Mouse (Mus musculus): ENCODE measurements at regions not wholly inside any gene's neighbourhood (a gene's known extent, or its start where the extent isn't known, plus 50 kb on each side); places are given as distances from the start of the nearest gene placed in this dataset.

DNA sequence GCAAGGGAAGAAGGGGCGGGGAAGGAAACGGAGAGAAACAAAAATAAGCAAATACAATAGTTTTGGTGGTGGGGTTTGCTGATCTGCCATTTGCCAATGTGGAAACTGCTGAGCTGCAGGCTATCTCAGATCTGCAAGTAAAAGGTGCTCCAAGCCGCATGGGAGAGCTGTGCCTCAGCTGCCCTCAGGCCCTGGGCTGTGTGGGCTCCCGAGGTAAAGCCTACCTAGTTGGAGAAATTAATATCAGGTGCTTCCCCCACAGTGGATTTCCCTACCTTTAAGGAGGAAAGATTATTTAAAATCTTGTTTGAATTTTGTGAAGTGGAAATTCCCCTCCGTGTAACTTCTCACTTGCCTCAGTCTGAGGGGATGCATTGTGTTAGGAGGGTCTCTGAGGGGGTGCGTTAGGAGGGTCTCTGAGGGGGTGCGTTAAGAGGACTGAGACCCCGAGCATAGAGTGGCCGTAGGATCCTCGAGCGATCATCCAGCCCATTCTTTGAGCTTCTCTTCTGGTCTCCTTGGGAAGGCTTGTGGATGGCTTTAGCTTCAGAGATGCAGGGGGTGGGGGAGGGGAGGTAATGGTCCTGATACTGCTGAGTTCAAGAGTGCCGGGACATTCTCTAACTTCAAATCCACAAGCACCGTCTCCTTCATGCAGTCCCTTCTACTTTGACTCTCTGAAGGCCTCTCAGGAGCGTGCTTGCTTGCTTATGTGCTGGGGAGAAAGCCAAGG lies 89.9 kb upstream of the Ccnd2 start:
- Histone ChIP-seq H3K9ac (no peak overlapping the region), H3K4me3 (no peak overlapping the region), H3K4me2 (replicated peaks) (no peak overlapping the region), H3K4me1 (peaks cover 13% of the 10 kb centered on the region; the same call in 1 of the 2 replicates), H3K27me3 (no peaks in the 10 kb centered on the region), H3K9me3 (0 out of 2 replicates have a peak, but pooled peaks cover 3% of the 10 kb centered on the region), H3K27ac (no peak overlapping the region), H3K36me3 (no peaks in the 10 kb centered on the region)
- no peak for ATAC-seq (ENCODE audit: insufficient number of reproducible peaks, insufficient read depth, low FRiP score, low TSS enrichment)
- WGBS, result 59% methylated on average over 14 of the region's 14 CpGs

DNA sequence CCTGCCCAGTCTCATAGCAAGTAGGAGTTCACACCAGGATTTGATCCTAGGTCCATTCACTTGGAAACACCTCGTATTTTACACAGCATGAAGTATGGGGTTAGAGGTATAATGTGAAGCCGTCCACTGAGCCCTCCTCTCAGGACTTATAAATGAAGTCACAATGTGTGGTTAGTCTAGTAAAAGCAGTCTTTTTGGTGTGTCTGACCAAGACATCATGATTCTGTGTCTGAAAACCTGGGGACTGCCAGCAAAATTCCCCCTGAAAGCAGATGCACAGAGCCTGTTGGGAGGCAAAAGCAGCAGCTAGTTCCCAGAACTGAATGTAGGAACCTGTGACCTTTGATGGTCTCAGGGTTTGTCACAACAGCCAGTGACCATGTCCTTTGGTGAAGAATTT lies 91.0 kb upstream of the Ccnd2 start:
- 84% methylated on average over 2 of the region's 2 CpGs for WGBS
- Histone ChIP-seq H3K27me3 (no peaks in the 10 kb centered on the region), H3K9ac (no peak overlapping the region), H3K4me1 (peaks cover 13% of the 10 kb centered on the region; the same call in 1 of the 2 replicates), H3K9me3 (0 out of 2 replicates have a peak, but pooled peaks cover 3% of the 10 kb centered on the region), H3K4me2 (replicated peaks) (no peak overlapping the region), H3K27ac (no peak overlapping the region), H3K36me3 (no peaks in the 10 kb centered on the region), H3K4me3 (no peak overlapping the region)
- no peak for ATAC-seq (ENCODE audit: insufficient number of reproducible peaks, insufficient read depth, low FRiP score, low TSS enrichment)

DNA sequence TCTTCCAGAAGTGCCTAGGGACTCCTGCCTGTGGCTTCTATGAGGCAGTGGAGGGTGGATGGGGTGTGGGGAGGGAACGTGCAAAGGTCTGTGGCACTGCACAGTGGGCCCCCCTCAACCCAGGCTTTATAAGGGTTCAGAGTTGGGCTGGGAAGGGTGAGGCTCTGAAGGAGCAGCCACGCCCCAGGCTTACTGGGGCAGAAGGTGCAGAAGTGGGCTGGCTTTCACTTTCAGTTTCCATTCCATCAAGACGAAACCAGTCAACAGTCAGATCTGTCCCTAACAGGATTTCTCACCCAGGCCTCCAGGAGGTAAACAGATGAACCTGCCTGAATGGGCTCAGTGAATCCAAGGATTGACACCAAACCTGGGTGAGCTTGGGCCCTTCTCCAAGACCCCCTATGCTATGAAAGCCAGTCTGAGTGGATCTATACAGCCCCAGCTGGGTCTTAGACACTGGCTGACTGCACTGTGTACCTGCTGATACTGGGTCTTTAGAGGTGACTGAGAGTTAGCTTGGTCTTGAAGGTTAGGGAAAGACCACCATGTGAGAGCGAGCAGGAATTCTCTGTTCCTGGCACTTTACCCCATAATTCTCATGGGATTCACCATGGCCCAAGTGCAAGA lies 93.9 kb upstream of the Ccnd2 start:
- no peak for ATAC-seq (ENCODE audit: insufficient number of reproducible peaks, insufficient read depth, low FRiP score, low TSS enrichment)
- Histone ChIP-seq H3K4me2 (replicated peaks) (no peak overlapping the region), H3K27me3 (no peaks in the 10 kb centered on the region), H3K4me1 (peaks cover 17% of the 10 kb centered on the region), H3K36me3 (no peaks in the 10 kb centered on the region), H3K4me3 (no peak overlapping the region), H3K9me3 (0 out of 2 replicates have a peak, but pooled peaks cover 3% of the 10 kb centered on the region), H3K9ac (no peak overlapping the region), H3K27ac (no peak overlapping the region)
- 92% methylated on average over 4 of the region's 4 CpGs for WGBS

DNA sequence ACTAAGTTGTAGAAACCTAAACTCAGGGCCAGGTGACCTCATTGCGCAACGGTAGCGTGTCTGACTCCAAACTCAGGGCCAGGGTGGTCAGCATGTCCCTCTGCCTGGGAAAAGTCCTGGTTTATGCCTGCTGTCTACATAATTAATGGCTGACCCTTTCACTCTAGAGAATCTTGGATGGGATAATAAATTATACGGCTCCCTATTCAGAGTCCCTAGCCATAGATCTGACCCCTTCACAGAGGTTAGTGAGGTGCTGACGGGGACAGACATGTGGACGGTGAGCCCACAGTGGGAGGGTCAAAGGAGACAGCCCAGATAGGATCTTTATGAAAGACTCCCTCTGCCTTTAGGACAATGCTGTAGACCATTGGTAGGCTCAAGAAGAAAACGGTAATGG lies 94.7 kb upstream of the Ccnd2 start:
- 85% methylated on average over 7 of the region's 7 CpGs for WGBS
- Histone ChIP-seq H3K9ac (no peak overlapping the region), H3K27me3 (no peaks in the 10 kb centered on the region)

DNA sequence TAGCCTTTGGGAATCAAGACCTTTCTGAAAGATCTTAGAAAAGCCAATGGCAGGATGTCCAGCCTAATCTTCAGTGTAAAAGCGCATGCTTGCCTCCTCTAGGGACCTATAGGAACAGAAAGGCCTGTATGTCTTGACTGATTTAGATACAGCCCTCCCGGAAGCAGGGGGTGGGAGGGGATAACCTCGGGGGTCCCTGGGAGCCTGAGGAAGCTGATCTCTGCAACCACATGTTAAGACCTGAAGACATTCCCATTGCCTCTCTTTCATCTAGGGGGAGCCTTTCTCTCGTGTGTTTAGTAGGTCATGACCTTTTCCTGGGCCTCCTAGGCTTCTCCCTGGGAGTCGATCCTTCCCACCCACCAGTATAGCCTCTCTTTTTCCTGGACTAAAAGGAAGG lies 95.3 kb upstream of the Ccnd2 start:
- 21% methylated on average over 5 of the region's 5 CpGs for whole genome bisulfite sequencing
- Histone ChIP-seq H3K27ac (no peak overlapping the region), H3K4me1 (peaks cover 23% of the 10 kb centered on the region), H3K9ac (no peak overlapping the region), H3K4me2 (replicated peaks) (no peak overlapping the region), H3K9me3 (0 out of 2 replicates have a peak, but pooled peaks cover 3% of the 10 kb centered on the region), H3K27me3 (no peaks in the 10 kb centered on the region), H3K36me3 (no peaks in the 10 kb centered on the region), H3K4me3 (no peak overlapping the region)
- ATAC-seq (ENCODE audit: insufficient number of reproducible peaks, insufficient read depth, low FRiP score, low TSS enrichment), result no peak

More for the DNA sequence above, 94.7 kb upstream of the Ccnd2 start:
- H3K36me3 ChIP-seq, result no peaks in the 10 kb centered on the region
- peaks cover 17% of the 10 kb centered on the region for H3K4me1 ChIP-seq
- H3K27ac ChIP-seq, result no peak overlapping the region
- no peak overlapping the region for H3K4me3 ChIP-seq
- no peak for ATAC-seq (ENCODE audit: insufficient number of reproducible peaks, insufficient read depth, low FRiP score, low TSS enrichment)
- 0 out of 2 replicates have a peak, but pooled peaks cover 3% of the 10 kb centered on the region for H3K9me3 ChIP-seq
- no peak overlapping the region for H3K4me2 ChIP-seq (replicated peaks)

DNA sequence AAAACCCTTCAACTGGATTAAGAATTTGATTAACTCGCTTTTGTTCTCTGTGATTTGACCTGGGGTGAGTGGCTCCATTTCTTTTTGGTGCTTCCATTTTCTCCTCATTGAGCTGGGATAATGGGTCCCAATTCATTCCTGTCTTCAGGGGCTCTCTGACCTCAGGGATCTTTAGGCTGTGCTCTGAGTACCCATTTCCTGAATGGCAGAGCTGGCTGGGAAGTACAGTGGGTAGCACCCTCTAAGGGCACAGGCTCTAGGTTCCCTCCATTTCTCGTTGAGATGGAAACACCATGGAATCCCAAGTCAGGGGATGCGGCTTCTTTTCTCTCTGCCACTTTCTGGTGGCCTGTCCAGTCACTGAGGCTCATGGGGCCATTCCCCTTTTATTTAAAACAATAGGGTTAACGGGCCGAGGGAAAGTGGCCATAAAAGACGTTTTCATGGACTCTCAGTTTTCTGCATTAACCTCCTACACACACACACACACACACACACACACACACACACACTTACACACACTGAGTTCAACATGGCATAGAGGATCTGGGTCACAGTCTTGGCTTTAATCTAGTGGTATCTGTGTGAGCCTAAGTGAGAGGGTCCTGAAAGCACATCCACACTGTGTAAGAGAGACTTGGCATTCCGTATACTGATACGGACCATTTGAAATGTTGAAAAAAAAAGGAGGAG lies 98.3 kb upstream of the Ccnd2 start:
- Histone ChIP-seq H3K4me3 (no peak overlapping the region), H3K9ac (no peak overlapping the region), H3K4me1 (peaks cover 27% of the 10 kb centered on the region), H3K9me3 (no peaks in the 10 kb centered on the region), H3K27me3 (no peaks in the 10 kb centered on the region), H3K36me3 (no peaks in the 10 kb centered on the region), H3K4me2 (replicated peaks) (no peak overlapping the region), H3K27ac (peak overlapping the region; percentile 96)
- WGBS, result 27% methylated on average over 8 of the region's 8 CpGs
- no peak for ATAC-seq (ENCODE audit: insufficient number of reproducible peaks, insufficient read depth, low FRiP score, low TSS enrichment)

DNA sequence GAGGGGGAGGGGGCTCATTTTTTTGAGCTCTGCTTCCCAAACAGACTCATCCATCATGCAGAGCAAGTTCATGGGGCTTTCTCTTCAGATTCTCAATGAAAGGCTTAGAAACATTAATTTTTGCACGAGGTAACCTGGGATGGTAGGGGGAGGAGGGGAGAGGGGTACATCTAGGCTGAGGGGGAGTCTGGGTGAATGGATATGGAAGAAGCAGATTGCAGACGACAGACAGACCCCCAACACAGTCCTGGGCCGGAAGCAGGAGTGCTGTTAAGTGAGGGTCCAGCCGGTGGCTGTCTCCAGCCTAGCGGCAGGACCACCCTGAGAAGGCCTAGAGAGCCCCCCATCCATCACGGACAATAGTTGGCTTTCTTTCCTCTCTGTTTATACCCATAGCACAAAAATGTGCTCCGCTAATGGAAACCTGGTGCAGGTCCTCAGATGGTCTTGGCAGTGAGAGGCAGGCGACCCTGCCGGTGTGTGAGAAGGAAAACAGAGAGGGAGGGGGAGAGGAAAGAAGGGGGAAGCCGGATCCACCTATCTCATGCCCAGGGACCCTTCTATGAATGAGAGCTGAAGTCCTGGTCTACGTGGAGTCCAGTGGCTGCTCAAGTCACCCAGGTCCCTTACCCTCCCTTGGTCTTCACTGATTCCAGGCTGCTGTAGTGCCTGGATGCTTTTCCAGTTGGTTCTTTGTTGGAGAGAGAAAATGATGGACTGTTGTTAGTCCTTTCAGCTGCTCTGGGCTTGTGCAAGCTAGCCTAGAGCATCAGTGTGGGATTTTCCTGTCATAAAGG lies 99.1 kb upstream of the Ccnd2 start:
- Histone ChIP-seq H3K9me3 (no peaks in the 10 kb centered on the region), H3K27me3 (no peaks in the 10 kb centered on the region), H3K4me1 (peaks cover 27% of the 10 kb centered on the region), H3K27ac (peak overlapping the region; percentile 96), H3K4me3 (peak overlapping the region; percentile 11), H3K36me3 (no peaks in the 10 kb centered on the region), H3K9ac (peak overlapping the region; percentile 20; the same call in 1 of the 2 replicates), H3K4me2 (replicated peaks) (peak overlapping the region; percentile 39)
- peak; percentile 59 for ATAC-seq (ENCODE audit: insufficient number of reproducible peaks, insufficient read depth, low FRiP score, low TSS enrichment)
- WGBS, result 3% methylated on average over 11 of the region's 11 CpGs

DNA sequence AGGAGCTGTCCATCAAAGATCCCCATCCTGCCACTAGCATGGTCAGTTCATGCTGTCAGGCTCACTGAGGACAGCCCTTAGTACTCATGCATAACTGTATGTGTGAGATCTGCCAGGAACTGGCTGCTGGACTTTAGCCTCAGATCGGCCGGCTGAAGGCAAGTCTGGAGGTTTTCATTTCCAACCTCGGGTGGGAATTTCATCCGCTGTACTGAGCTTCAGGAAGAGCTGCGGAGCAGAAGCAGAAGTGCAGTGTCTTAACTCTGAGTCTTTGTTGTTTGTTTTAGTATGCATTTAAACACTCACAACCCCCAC lies 99.6 kb upstream of the Ccnd2 start:
- no peaks in the 10 kb centered on the region for H3K36me3 ChIP-seq
- H3K4me1 ChIP-seq, result peaks cover 27% of the 10 kb centered on the region
- no peaks in the 10 kb centered on the region for H3K27me3 ChIP-seq
- H3K9me3 ChIP-seq, result no peaks in the 10 kb centered on the region
- WGBS, result 2% methylated on average over 5 of the region's 5 CpGs
- H3K27ac ChIP-seq, result peak overlapping the region; percentile 96
- peak overlapping the region; percentile 39 for H3K4me2 ChIP-seq (replicated peaks)
- H3K4me3 ChIP-seq, result peak overlapping the region; percentile 11
- 0 out of 2 replicates have a peak, but pooled peaks have one; percentile 3 for ATAC-seq (ENCODE audit: insufficient number of reproducible peaks, insufficient read depth, low FRiP score, low TSS enrichment)
- H3K9ac ChIP-seq, result peak overlapping the region; percentile 17; the same call in 1 of the 2 replicates

DNA sequence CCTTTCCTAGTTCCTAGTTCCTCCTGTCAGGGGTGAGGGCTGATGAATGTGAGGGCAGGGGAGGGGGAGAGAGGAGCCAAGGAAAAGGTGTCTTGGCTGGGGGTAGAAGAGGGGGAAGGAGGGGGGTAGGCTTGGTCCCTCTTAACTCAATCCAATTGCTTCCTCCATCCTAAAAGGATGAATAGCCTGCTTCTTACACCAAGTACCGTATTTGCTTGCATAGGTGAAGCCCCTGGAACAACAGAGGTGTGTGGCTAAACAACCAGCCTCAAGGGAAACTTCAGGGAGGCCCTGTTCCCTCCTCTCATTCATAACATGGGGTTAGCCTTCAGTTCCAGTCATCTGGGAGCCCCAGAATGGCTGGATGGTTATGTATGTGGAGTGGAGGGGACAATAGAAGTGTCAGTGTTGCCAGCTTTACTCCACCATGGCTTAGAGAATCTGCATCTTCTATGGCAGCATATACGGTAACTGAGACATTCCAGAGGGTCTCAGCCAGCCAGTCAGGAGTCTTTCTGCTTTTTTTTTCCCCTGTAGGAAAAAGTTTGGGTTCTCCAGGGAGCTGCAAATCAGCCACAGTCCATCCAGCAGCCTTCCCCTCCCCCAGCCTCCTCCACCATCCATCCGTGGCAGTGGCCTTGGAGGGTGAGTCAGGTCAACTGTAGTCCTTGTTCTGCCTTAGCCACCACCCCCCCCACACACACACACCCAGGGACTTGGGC lies 100.2 kb upstream of the Ccnd2 start:
- no peaks in the 10 kb centered on the region for H3K9me3 ChIP-seq
- H3K4me3 ChIP-seq, result peak overlapping the region; percentile 11; the same call in 1 of the 2 replicates
- ATAC-seq (ENCODE audit: insufficient number of reproducible peaks, insufficient read depth, low FRiP score, low TSS enrichment), result peak; percentile 80; the same call in 1 of the 2 replicates
- H3K36me3 ChIP-seq, result no peaks in the 10 kb centered on the region
- no peaks in the 10 kb centered on the region for H3K27me3 ChIP-seq
- 0% methylated on average over 3 of the region's 3 CpGs for WGBS
- peaks cover 27% of the 10 kb centered on the region for H3K4me1 ChIP-seq
- peak overlapping the region; percentile 96 for H3K27ac ChIP-seq
- peak overlapping the region; percentile 17; the same call in 1 of the 2 replicates for H3K9ac ChIP-seq
- peak overlapping the region; percentile 39 for H3K4me2 ChIP-seq (replicated peaks)

DNA sequence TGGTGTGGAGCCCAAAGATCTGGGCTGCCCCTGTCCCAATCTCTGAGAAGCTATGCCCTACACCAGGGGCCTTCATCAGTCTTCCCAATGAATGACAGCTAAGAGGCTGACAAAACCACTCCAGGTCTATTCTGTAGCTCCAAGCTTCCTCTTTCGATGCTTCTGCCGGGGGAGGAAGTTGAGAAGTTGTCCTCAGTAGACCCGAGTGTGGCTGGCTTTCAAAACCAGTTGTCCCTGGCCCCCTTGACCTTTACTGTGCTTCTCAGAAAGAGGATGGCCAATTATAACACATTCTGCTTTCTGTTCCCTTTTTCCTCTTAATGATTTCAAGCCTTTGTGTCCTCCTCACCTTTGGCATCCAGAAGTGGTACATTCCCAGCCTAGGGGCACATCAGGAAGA lies 101.9 kb upstream of the Ccnd2 start:
- no peaks in the 10 kb centered on the region for H3K27me3 ChIP-seq
- no peaks in the 10 kb centered on the region for H3K9me3 ChIP-seq
- H3K4me3 ChIP-seq, result no peak overlapping the region
- no peak overlapping the region for H3K9ac ChIP-seq
- no peaks in the 10 kb centered on the region for H3K36me3 ChIP-seq
- H3K4me1 ChIP-seq, result peaks cover 27% of the 10 kb centered on the region
- H3K27ac ChIP-seq, result no peak overlapping the region
- WGBS, result 66% methylated on average over 3 of the region's 3 CpGs
- ATAC-seq (ENCODE audit: insufficient number of reproducible peaks, insufficient read depth, low FRiP score, low TSS enrichment), result no peak
- H3K4me2 ChIP-seq (replicated peaks), result no peak overlapping the region
